Mouse (Mus musculus) olfactory bulb, adult 2 months (tissue): ENCODE measurements around the gene Papss1. TPM values are rescaled to one million over a fixed set of nuclear protein-coding genes. Genes with fewer than 3 reads are reported as not detected.
"Not testable (repeated sequence)": the region's sequence is repeated elsewhere in the genome, so short reads cannot be mapped to it uniquely, and the experiment has no call there.

Experiments used
- H3K27ac ChIP-seq: fragments of 200-500 bp; 2 replicates; pipeline ENCODE4 v1.5.1; 2012; ENCODE audit warnings: low read depth, low read length; ENCODE audit not compliant: insufficient read depth
- H3K4me1 ChIP-seq: fragments of 200-500 bp; 2 replicates; pipeline ENCODE4 v1.6.1; 2012; ENCODE audit warnings: low read length; ENCODE audit not compliant: control insufficient read depth, insufficient read depth
- H3K4me3 ChIP-seq: fragments of 200-500 bp; 2 replicates; pipeline ENCODE4 v1.5.1; 2012; ENCODE audit warnings: mild to moderate bottlenecking, low read depth, low read length, moderate library complexity; ENCODE audit not compliant: insufficient read depth
- CTCF ChIP-seq: fragments of 200-500 bp; IDR thresholded peaks from 2 replicates; pipeline ENCODE4 v1.5.1; 2012; ENCODE audit warnings: low read depth, mild to moderate bottlenecking, low read length, moderate library complexity; ENCODE audit not compliant: insufficient read depth
- POLR2A ChIP-seq: fragments of 200-500 bp; IDR thresholded peaks from 2 replicates; pipeline ENCODE4 v1.6.1; 2012; ENCODE audit warnings: mild to moderate bottlenecking, low read depth, low read length, moderate library complexity; ENCODE audit not compliant: insufficient read depth
- WGBS: fragments of 180-500 bp; shearing (Covaris S2); methylation state at CpG from one replicate; pipeline ENCODE4 v1.1.7; 2018; 5-methylcytosine and 5-hydroxymethylcytosine counted together
- polyA plus RNA-seq: library from polyadenylated mRNA; stranded (reverse); fragments of >200 nt; gene quantifications from 2 replicates; pipeline ENCODE4 v1.2.4, GENCODE M21; 2012; ENCODE audit warnings: low replicate concordance; ENCODE audit not compliant: missing spikeins, insufficient read depth, insufficient read length

Papss1 gene
- polyA plus RNA-seq, 1 experiment: not detected

DNA sequence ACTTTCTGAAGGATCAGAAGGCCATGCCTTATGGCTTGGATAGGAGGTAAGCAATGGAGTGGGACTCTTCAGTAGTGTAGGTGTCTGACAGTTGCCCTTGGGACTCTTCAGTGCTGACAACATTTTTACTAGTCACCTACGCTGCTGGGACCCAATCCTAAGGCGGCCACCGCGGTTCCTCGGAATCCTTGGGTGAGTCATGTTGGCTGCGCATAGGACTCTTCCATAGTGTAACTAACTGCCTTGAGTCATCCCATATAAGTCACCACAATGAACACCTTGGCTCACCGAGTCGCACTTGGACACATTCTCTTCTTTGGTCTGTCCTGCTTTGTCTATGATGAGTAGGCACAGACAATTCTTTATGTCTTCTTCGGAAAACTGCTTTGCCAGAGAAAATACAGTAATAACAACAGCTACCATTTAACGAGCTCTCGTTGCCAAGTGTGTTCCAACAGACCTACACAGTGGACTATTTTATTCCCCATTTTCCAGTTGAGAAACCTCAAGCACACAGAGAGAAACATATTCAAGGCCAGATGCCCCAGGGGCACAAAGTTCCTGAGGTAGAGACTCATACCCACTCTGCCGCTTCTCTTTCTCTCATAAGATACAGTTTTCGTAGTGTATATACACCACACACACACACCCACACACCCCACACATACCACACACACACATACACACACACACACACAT is 23.2 kb upstream of the Papss1 start:
- 66% methylated on average over 13 of the region's 13 CpGs for WGBS
- Histone ChIP-seq H3K4me1 (no peaks in the 10 kb centered on the region), H3K27ac (no peak overlapping the region), H3K4me3 (no peak overlapping the region)
- TF ChIP-seq CTCF: no peak
- TF ChIP-seq POLR2A: no peak

DNA sequence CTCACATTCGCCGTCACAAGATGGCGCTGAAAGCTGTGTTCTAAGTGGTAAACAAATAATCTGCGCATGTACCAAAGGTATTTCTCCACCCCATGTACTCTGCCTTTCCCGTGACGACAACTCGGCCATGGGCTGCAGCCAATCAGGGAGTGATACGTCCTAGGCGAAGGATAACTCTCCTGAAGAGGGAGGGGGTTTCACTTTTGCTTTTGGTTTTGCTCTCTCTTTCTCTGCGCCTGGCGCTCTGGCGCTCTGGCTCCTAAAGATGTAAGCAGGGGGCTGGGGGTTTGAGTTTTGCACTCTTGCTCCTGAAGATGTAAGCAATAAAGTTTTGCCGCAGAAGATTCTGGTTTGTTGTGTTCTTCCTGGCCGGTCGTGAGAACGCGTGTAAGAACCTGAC is 17.0 kb upstream of the Papss1 start:
- H3K4me3 ChIP-seq, H3K27ac ChIP-seq, H3K4me1 ChIP-seq: not testable (repeated sequence)
- WGBS: 97% methylated on average over 17 of the region's 17 CpGs

DNA sequence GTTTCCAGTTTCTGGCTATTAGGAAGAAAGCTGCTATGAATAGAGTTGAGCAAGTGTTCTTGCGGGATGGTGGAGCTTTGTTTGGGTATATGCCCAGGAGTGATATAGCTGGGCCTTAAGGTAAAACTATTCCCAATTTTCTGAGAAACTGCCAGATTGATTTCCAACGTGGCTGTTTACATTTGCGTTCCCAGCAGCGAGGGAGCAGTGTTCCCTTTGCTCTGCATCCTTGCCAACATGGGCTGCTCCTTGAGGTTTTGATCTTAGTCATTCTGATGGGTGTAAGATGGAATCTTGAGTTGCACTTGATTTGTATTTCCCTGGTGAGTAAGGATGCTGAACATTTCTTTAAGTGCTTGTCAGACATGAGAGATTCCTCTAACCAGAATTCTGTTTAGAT is 14.5 kb upstream of the Papss1 start:
- 89% methylated on average over 4 of the region's 4 CpGs for WGBS
- Histone ChIP-seq H3K4me3 (no peak overlapping the region), H3K27ac (no peak overlapping the region), H3K4me1 (no peaks in the 10 kb centered on the region)
- TF ChIP-seq POLR2A (no peak), CTCF (no peak)

DNA sequence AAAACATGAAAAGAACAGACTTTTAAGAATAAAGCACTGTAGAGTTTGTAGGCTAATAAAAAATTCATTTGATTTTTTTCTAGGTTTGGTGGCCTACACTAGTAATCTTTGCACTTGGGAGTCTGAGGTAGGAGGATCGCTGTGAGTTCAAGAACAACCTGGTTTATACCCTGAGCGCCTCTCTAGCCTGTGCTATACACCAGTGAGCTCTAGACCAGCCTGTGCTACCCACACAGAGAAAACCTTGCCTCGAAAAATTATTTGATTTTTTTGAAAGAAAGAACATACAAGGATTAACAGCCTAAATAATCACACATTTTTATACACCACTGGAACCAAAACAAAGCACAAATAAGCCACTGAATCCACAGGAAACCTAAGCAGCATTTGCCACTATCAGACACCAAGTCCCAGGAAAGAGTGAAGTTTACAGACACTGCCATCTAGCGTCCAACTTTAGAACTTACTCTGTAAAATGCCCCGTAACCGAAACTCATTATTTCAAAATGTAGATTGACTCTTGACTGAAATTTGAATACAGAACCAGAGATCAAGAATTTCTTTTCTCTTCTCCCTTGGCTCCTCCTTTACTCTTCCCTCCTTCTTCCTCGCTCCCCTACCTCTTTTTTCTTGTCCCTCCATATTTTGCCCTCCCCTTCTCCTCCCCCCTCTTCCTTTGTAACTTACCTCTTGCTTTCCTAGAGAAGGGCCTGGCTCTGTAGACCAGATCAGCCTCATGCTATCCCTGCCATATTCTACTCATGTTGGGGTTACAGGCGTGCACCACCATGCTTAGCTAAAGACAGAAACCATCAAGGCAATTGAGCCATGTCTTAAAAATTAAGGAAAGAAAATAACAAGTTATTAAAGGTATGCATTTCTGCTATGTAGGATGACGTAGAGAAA is 12.0 kb upstream of the Papss1 start:
- whole genome bisulfite sequencing: 39% methylated on average over 9 of the region's 9 CpGs
- Histone ChIP-seq H3K4me1 (no peaks in the 10 kb centered on the region), H3K4me3 (no peak overlapping the region), H3K27ac (no peak overlapping the region)
- TF ChIP-seq POLR2A (no peak), CTCF (no peak)

DNA sequence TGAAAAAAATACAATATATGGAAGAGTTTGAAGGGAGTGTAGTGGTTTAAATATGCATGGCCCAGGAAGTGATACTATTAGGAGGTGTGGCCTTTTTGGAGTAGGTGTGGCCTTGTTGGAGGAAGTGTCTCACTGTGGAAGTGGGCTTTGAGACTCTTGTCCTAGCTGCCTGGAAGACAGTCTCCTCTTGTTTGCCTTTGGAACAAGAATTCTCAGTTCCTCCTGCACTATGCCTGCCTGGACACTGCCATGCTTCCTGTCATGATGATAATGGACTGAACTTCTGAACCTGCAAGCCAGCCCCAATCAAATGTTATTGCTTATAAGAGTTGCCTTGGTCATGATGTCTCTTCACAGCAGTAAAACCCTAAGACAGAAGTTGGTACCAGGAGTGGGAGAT is 8.8 kb upstream of the Papss1 start:
- no peak overlapping the region for H3K4me3 ChIP-seq
- H3K27ac ChIP-seq: no peak overlapping the region
- no peaks in the 10 kb centered on the region for H3K4me1 ChIP-seq
- TF ChIP-seq POLR2A (no peak), CTCF (no peak)

DNA sequence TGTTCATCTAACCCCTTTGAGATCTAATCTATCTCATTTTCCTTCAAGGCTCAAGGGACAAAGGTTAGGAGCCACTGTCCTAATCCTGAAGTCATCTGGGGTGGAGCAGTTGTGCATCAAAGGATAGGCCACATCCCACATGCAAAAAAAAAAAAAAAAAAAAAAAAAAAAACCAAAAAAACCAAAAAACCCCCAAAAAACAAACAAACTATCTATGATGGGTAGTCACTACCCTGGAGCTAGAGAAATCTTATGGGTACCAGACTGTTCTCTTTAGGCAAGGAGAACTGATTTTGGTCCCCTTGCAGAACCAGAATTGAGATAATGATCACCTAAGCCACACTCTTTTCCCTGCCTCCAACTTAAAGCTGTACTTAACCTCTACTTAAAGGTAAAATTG is 3.0 kb upstream of the Papss1 start:
- Histone ChIP-seq H3K4me1 (peaks cover 4% of the 10 kb centered on the region; the same call in 1 of the 2 replicates), H3K4me3 (no peak overlapping the region), H3K27ac (no peak overlapping the region)
- no peak for TF ChIP-seq POLR2A
- no peak for TF ChIP-seq CTCF

DNA sequence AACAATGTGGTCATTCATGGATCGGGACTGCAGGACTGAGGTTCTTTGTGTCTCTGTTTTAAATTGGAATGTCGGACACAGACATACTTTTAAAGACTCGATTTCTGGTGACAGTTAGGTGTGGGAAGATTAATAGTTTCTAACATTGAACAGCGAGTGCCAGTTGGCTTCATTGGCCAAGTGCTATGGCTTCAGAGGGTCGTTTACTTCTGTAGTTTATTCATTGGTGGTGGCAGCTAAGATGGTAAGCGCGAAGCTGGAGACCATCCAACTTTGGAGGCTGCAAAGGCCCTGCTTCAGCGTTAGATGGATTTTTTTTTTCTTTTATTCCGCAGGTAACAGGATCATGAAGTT is 666 bp downstream of the Papss1 start:
- Histone ChIP-seq H3K4me3 (peak overlapping the region; percentile 88), H3K27ac (peak overlapping the region; percentile 56), H3K4me1 (peaks cover 4% of the 10 kb centered on the region; the same call in 1 of the 2 replicates)
- WGBS: under 1% methylated on average over 9 of the region's 9 CpGs
- TF ChIP-seq POLR2A: no peak
- no peak for TF ChIP-seq CTCF

DNA sequence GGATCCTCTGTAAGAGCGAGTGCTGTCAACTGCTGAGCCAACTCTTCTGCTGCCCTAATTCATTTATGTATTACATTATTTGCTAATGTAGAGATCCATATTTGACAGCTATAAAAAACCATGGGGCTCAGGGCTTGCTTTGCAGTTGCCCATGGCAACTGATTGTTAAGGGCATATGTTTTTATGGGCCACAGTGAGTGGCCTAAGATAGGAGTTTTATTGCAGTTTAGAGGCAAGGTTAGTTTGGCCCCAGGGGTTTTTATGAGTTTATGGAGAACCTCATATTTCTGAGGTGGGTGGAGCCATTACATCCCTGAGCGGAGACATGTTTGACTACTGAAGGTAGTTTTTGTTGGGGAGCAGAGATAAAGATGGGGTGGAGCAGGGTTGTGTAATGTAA is 1.7 kb downstream of the Papss1 start:
- TF ChIP-seq CTCF: no peak
- no peak for TF ChIP-seq POLR2A
- no peak overlapping the region for H3K4me3 ChIP-seq
- H3K27ac ChIP-seq: no peak overlapping the region
- 88% methylated on average over 2 of the region's 2 CpGs for WGBS
- H3K4me1 ChIP-seq: peaks cover 4% of the 10 kb centered on the region; the same call in 1 of the 2 replicates

DNA sequence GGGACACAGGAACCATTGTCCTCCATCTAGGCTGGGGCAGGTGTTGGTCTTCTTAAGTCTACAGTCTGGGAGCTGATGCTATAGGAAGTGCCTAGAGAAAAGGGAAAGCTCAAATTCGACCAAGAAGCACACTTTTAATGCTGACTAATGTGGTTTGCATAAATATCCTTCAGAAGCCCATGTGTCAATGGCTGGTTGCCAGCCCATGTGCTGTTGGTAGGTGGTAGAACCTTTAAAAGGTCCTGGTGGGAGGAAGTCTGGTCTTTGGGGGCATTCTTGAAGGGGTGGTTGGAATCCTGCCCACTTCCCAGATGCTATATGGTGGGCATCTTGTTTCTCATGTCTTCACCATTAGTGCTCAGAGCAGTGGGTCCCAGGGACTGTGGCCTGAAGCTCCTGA is 5.9 kb downstream of the Papss1 start:
- Histone ChIP-seq H3K4me3 (no peak overlapping the region), H3K4me1 (peaks cover 4% of the 10 kb centered on the region; the same call in 1 of the 2 replicates), H3K27ac (no peak overlapping the region)
- TF ChIP-seq CTCF (no peak), POLR2A (no peak)
- WGBS: 64% methylated on average over 1 of the region's 1 CpGs
